Mouse (Mus musculus) midbrain, embryonic 12.5 days (tissue): ENCODE data around the gene Dhx58. TPM values are rescaled to one million over a fixed set of nuclear protein-coding genes. Genes with fewer than 3 reads are reported as not detected.
"Not testable (repeated sequence)": the region's sequence is repeated elsewhere in the genome, so short reads cannot be mapped to it uniquely, and the experiment has no call there.

ENCODE experiments used
- ATAC-seq: fragments of 200-750 bp; cut with Nextera tagmentation; 2 replicates; pipeline ENCODE4 v1.8.0; 2017; ENCODE audit warnings: low read depth, moderate TSS enrichment, moderate library complexity; ENCODE audit not compliant: low FRiP score
- H3K27ac ChIP-seq: fragments of 300-500 bp; sonication (generic); replicated peaks from 2 replicates; pipeline ENCODE4 v1.5.1; 2016; ENCODE audit warnings: mild to moderate bottlenecking
- H3K27me3 ChIP-seq: fragments of 300-500 bp; sonication (generic); 2 replicates; pipeline ENCODE4 v1.6.1; 2016; ENCODE audit warnings: mild to moderate bottlenecking
- H3K36me3 ChIP-seq: fragments of 300-500 bp; sonication (generic); 2 replicates; pipeline ENCODE4 v1.6.1; 2016
- H3K4me1 ChIP-seq: fragments of 300-500 bp; sonication (generic); 2 replicates; pipeline ENCODE4 v1.6.1; 2016
- H3K4me2 ChIP-seq: fragments of 300-500 bp; sonication (generic); replicated peaks from 2 replicates; pipeline ENCODE4 v1.6.1; 2016; ENCODE audit warnings: mild to moderate bottlenecking, moderate library complexity
- H3K4me3 ChIP-seq: fragments of 300-500 bp; sonication (generic); 2 replicates; pipeline ENCODE4 v1.5.1; 2016; ENCODE audit warnings: mild to moderate bottlenecking
- H3K9ac ChIP-seq: fragments of 300-500 bp; sonication (generic); replicated peaks from 2 replicates; pipeline ENCODE4 v1.6.1; 2016; ENCODE audit warnings: mild to moderate bottlenecking, moderate library complexity
- H3K9me3 ChIP-seq: fragments of 300-500 bp; sonication (generic); 2 replicates; pipeline ENCODE4 v1.6.1; 2016; ENCODE audit warnings: mild to moderate bottlenecking
- WGBS: fragments of 180-500 bp; shearing (Covaris S2); methylation state at CpG from one replicate; pipeline ENCODE4 v1.1.7; 2016; 5-methylcytosine and 5-hydroxymethylcytosine counted together
- polyA plus RNA-seq: library from polyadenylated mRNA; unstranded; fragments of >200 nt; fragmentation: Nextera tagmentation; extraction: Ambion mirVana; gene quantifications from 2 replicates; pipeline ENCODE4 v1.2.1, GENCODE M21; 2016

Dhx58 gene
- polyA plus RNA-seq, 1 experiment from 2014 or later: 2.3 TPM

GRCm38 (mm10) chr11:100659806-100660205 lies 44.3 kb downstream of the Dhx58 start:
- Histone ChIP-seq H3K36me3 (no peaks in the 10 kb centered on the region), H3K4me2 (no peak overlapping the region), H3K4me3 (no peak overlapping the region), H3K4me1 (peaks cover 6% of the 10 kb centered on the region; the same call in 1 of the 2 replicates), H3K9me3 (no peaks in the 10 kb centered on the region), H3K27me3 (no peaks in the 10 kb centered on the region), H3K9ac (no peak overlapping the region), H3K27ac (no peak overlapping the region)
- WGBS: 79% methylated on average over 10 of the region's 10 CpGs
- ATAC-seq: no peak

- no peak for ATAC-seq
- Histone ChIP-seq H3K4me2 (no peak overlapping the region), H3K9ac (no peak overlapping the region), H3K4me3 (no peak overlapping the region), H3K27ac (no peak overlapping the region), H3K27me3 (peaks cover 7% of the 10 kb centered on the region), H3K9me3 (no peaks in the 10 kb centered on the region), H3K4me1 (peaks cover 6% of the 10 kb centered on the region; the same call in 1 of the 2 replicates), H3K36me3 (no peaks in the 10 kb centered on the region)
- 13% methylated on average over 6 of the region's 6 CpGs for WGBS
Measured at GRCm38 (mm10) chr11:100656458-100656857, 47.6 kb downstream of the Dhx58 start.

- not testable (repeated sequence) for H3K4me3 ChIP-seq, H3K9me3 ChIP-seq, H3K36me3 ChIP-seq, H3K4me2 ChIP-seq, H3K9ac ChIP-seq, ATAC-seq, H3K27ac ChIP-seq, H3K4me1 ChIP-seq
- H3K27me3 ChIP-seq: peaks cover 16% of the 10 kb centered on the region
- 64% methylated on average over 3 of the region's 3 CpGs for WGBS
Measured at GRCm38 (mm10) chr11:100655589-100655988, 48.5 kb downstream of the Dhx58 start.

- Histone ChIP-seq H3K4me2 (no peak overlapping the region), H3K9ac (no peak overlapping the region), H3K27ac (no peak overlapping the region), H3K9me3 (no peaks in the 10 kb centered on the region), H3K27me3 (peaks cover 37% of the 10 kb centered on the region), H3K4me3 (no peak overlapping the region), H3K4me1 (peaks cover 6% of the 10 kb centered on the region; the same call in 1 of the 2 replicates), H3K36me3 (no peaks in the 10 kb centered on the region)
- no peak for ATAC-seq
- whole genome bisulfite sequencing: 18% methylated on average over 3 of the region's 3 CpGs
Measured at GRCm38 (mm10) chr11:100651748-100652147, 52.3 kb downstream of the Dhx58 start.

GRCm38 (mm10) chr11:100651205-100651604 lies 52.9 kb downstream of the Dhx58 start:
- WGBS: 15% methylated on average over 7 of the region's 8 CpGs
- H3K36me3 ChIP-seq: no peaks in the 10 kb centered on the region
- no peak overlapping the region for H3K27ac ChIP-seq
- no peak overlapping the region for H3K9ac ChIP-seq
- peaks cover 3% of the 10 kb centered on the region; the same call in 1 of the 2 replicates for H3K4me1 ChIP-seq
- H3K4me2 ChIP-seq: no peak overlapping the region
- H3K27me3 ChIP-seq: peaks cover 37% of the 10 kb centered on the region
- no peaks in the 10 kb centered on the region for H3K9me3 ChIP-seq
- H3K4me3 ChIP-seq: no peak overlapping the region
- ATAC-seq: no peak

- peaks cover 37% of the 10 kb centered on the region for H3K27me3 ChIP-seq
- H3K4me1 ChIP-seq: no peaks in the 10 kb centered on the region
- WGBS: 89% methylated on average over 8 of the region's 8 CpGs
- ATAC-seq: no peak
- H3K4me2 ChIP-seq: no peak overlapping the region
- H3K9ac ChIP-seq: no peak overlapping the region
- no peak overlapping the region for H3K4me3 ChIP-seq
- no peaks in the 10 kb centered on the region for H3K36me3 ChIP-seq
- no peak overlapping the region for H3K27ac ChIP-seq
- H3K9me3 ChIP-seq: no peaks in the 10 kb centered on the region
Measured at GRCm38 (mm10) chr11:100648405-100648804, 55.7 kb downstream of the Dhx58 start.

GRCm38 (mm10) chr11:100646265-100646664 lies 57.8 kb downstream of the Dhx58 start:
- Histone ChIP-seq H3K4me2 (no peak overlapping the region), H3K4me3 (no peak overlapping the region), H3K27me3 (peaks cover 28% of the 10 kb centered on the region), H3K9ac (no peak overlapping the region), H3K36me3 (no peaks in the 10 kb centered on the region), H3K27ac (no peak overlapping the region), H3K9me3 (no peaks in the 10 kb centered on the region), H3K4me1 (no peaks in the 10 kb centered on the region)
- WGBS: 0% methylated on average over 1 of the region's 1 CpGs
- ATAC-seq: no peak

Other genes with a start within 250 kb of the Dhx58 start
- gene Klhl11, start 231.5 kb downstream of the Dhx58 start, polyA plus RNA-seq: 13.7 and 15.3 TPM in 2 replicates
- gene Acly, start 176.3 kb downstream of the Dhx58 start, polyA plus RNA-seq: 366 and 368 TPM in 2 replicates
- 2.4 and 2.6 TPM in 2 replicates for gene Ttc25, start 158.7 kb downstream of the Dhx58 start, polyA plus RNA-seq
- gene Cnp, start 129.4 kb downstream of the Dhx58 start, polyA plus RNA-seq: 19.7 and 20.4 TPM in 2 replicates
- 101 and 103 TPM in 2 replicates for gene Nkiras2, start 85.0 kb downstream of the Dhx58 start, polyA plus RNA-seq
- 310 and 329 TPM in 2 replicates for gene Dnajc7, start 84.1 kb downstream of the Dhx58 start, polyA plus RNA-seq
- 0.34 and 0.97 TPM in 2 replicates for gene Zfp385c, start 11.8 kb downstream of the Dhx58 start, polyA plus RNA-seq
- gene Kat2a, start 8.2 kb upstream of the Dhx58 start, polyA plus RNA-seq: 59.8 and 65.7 TPM in 2 replicates
- 0.26 TPM in 1 of 2 replicates, not detected in the other for gene Hspb9, start 9.6 kb upstream of the Dhx58 start, polyA plus RNA-seq
- 17.1 and 23.4 TPM in 2 replicates for gene Rab5c, start 33.9 kb upstream of the Dhx58 start, polyA plus RNA-seq
- gene Kcnh4, start 55.7 kb upstream of the Dhx58 start, polyA plus RNA-seq: 6.1 and 6.9 TPM in 2 replicates
- gene Hcrt, start 58.7 kb upstream of the Dhx58 start, polyA plus RNA-seq: not detected in 2 replicates
- 3.7 and 5.1 TPM in 2 replicates for gene Ghdc, start 66.7 kb upstream of the Dhx58 start, polyA plus RNA-seq
- gene Stat5b, start 146.5 kb upstream of the Dhx58 start, polyA plus RNA-seq: 18.8 and 19.4 TPM in 2 replicates
- 1.5 and 1.8 TPM in 2 replicates for gene Stat5a, start 155.1 kb upstream of the Dhx58 start, polyA plus RNA-seq
- 31.7 and 35.0 TPM in 2 replicates for gene Stat3, start 235.3 kb upstream of the Dhx58 start, polyA plus RNA-seq